Mouse (Mus musculus) neural tube, embryonic 15.5 days (tissue): ENCODE results near the gene Mip. TPM values are rescaled to one million over a fixed set of nuclear protein-coding genes. Genes with fewer than 3 reads are reported as not detected.
"Not testable (repeated sequence)": the region's sequence is repeated elsewhere in the genome, so short reads cannot be mapped to it uniquely, and the experiment has no call there.

Experiments used
- ATAC-seq: fragments of 200-750 bp; cut with Nextera tagmentation; 2 replicates; pipeline ENCODE4 v1.8.0; 2017; ENCODE audit warnings: mild to moderate bottlenecking, moderate TSS enrichment, moderate library complexity; ENCODE audit not compliant: low FRiP score
- H3K27ac ChIP-seq: fragments of 300-500 bp; sonication (generic); replicated peaks from 2 replicates; pipeline ENCODE4 v1.5.1; 2015; ENCODE audit warnings: mild to moderate bottlenecking, inconsistent platforms
- H3K27me3 ChIP-seq: fragments of 300-500 bp; sonication (generic); replicated peaks from 2 replicates; pipeline ENCODE4 v1.6.1; 2015; ENCODE audit warnings: inconsistent platforms
- H3K36me3 ChIP-seq: fragments of 300-500 bp; sonication (generic); 2 replicates; pipeline ENCODE4 v1.6.1; 2015; ENCODE audit warnings: inconsistent platforms
- H3K4me1 ChIP-seq: fragments of 300-500 bp; sonication (generic); 2 replicates; pipeline ENCODE4 v1.6.1; 2015; ENCODE audit warnings: inconsistent platforms
- H3K4me2 ChIP-seq: fragments of 300-500 bp; sonication (generic); 2 replicates; pipeline ENCODE4 v1.6.1; 2015; ENCODE audit warnings: inconsistent platforms, mild to moderate bottlenecking, moderate library complexity
- H3K4me3 ChIP-seq: fragments of 300-500 bp; sonication (generic); replicated peaks from 2 replicates; pipeline ENCODE4 v1.5.1; 2015; ENCODE audit warnings: mild to moderate bottlenecking, inconsistent platforms
- H3K9ac ChIP-seq: fragments of 300-500 bp; sonication (generic); replicated peaks from 2 replicates; pipeline ENCODE4 v1.6.1; 2015; ENCODE audit warnings: mild to moderate bottlenecking, inconsistent platforms
- H3K9me3 ChIP-seq: fragments of 300-500 bp; sonication (generic); replicated peaks from 2 replicates; pipeline ENCODE4 v1.6.1; 2016; ENCODE audit warnings: inconsistent platforms
- WGBS: fragments of 180-500 bp; shearing (Covaris S2); methylation state at CpG from one replicate; pipeline ENCODE4 v1.1.7; 2015; ENCODE audit warnings: mixed read lengths; 5-methylcytosine and 5-hydroxymethylcytosine counted together
- polyA plus RNA-seq: library from polyadenylated mRNA; unstranded; fragments of >200 nt; fragmentation: Nextera tagmentation; extraction: Ambion mirVana; gene quantifications from 2 replicates; pipeline ENCODE4 v1.2.1, GENCODE M21; 2015

The Mip gene
- polyA plus RNA-seq, 1 experiment from 2014 or later, result not detected

- H3K4me2 ChIP-seq, result no peak overlapping the region
- 73% methylated on average over 2 of the region's 2 CpGs for WGBS
- ATAC-seq, result no peak
Measured at GRCm38 (mm10) chr10:128271883-128272282, 46.2 kb downstream of the Mip start.

GRCm38 (mm10) chr10:128272819-128273439 lies 47.3 kb downstream of the Mip start:
- not testable (repeated sequence) for H3K4me1 ChIP-seq, H3K27ac ChIP-seq, H3K4me3 ChIP-seq, H3K9me3 ChIP-seq, H3K9ac ChIP-seq, H3K4me2 ChIP-seq, ATAC-seq, H3K27me3 ChIP-seq
- H3K36me3 ChIP-seq, result peaks cover 14% of the 10 kb centered on the region
- 88% methylated on average over 6 of the region's 7 CpGs for WGBS

More at GRCm38 (mm10) chr10:128271883-128272282, 46.2 kb downstream of the Mip start:
- Histone ChIP-seq H3K9ac (no peak overlapping the region), H3K36me3 (peaks cover 7% of the 10 kb centered on the region), H3K4me1 (peaks cover 7% of the 10 kb centered on the region; the same call in 1 of the 2 replicates), H3K27ac (no peak overlapping the region), H3K27me3 (no peaks in the 10 kb centered on the region), H3K4me3 (no peak overlapping the region), H3K9me3 (no peaks in the 10 kb centered on the region)

GRCm38 (mm10) chr10:128275374-128275773 lies 49.7 kb downstream of the Mip start:
- H3K9ac ChIP-seq, H3K4me1 ChIP-seq, H3K4me3 ChIP-seq, H3K27ac ChIP-seq, H3K4me2 ChIP-seq, H3K9me3 ChIP-seq, H3K27me3 ChIP-seq, ATAC-seq: not testable (repeated sequence)
- 96% methylated on average over 1 of the region's 1 CpGs for WGBS
- H3K36me3 ChIP-seq, result peaks cover 32% of the 10 kb centered on the region

GRCm38 (mm10) chr10:128278158-128278557 lies 52.5 kb downstream of the Mip start:
- H3K4me1 ChIP-seq, result no peaks in the 10 kb centered on the region
- WGBS, result 70% methylated on average over 6 of the region's 6 CpGs
- H3K27ac ChIP-seq, result no peak overlapping the region
- no peak overlapping the region for H3K4me3 ChIP-seq
- no peak overlapping the region for H3K4me2 ChIP-seq
- H3K27me3 ChIP-seq, result no peaks in the 10 kb centered on the region
- H3K36me3 ChIP-seq, result peaks cover 53% of the 10 kb centered on the region
- no peak overlapping the region for H3K9ac ChIP-seq
- ATAC-seq, result no peak
- no peaks in the 10 kb centered on the region for H3K9me3 ChIP-seq

- Histone ChIP-seq H3K9me3 (no peaks in the 10 kb centered on the region), H3K4me3 (no peak overlapping the region), H3K36me3 (peaks cover 76% of the 10 kb centered on the region), H3K4me2 (no peak overlapping the region), H3K27me3 (no peaks in the 10 kb centered on the region), H3K9ac (no peak overlapping the region), H3K27ac (no peak overlapping the region), H3K4me1 (no peaks in the 10 kb centered on the region)
- WGBS, result 93% methylated on average over 6 of the region's 6 CpGs
- no peak for ATAC-seq
Measured at GRCm38 (mm10) chr10:128280943-128281342, 55.3 kb downstream of the Mip start.

Other genes with a start within 250 kb of the Mip start
- not detected in 2 replicates for gene Hsd17b6, start 218.2 kb upstream of the Mip start, polyA plus RNA-seq
- gene Prim1, start 210.7 kb upstream of the Mip start, polyA plus RNA-seq, result 33.7 and 45.5 TPM in 2 replicates
- 484 and 547 TPM in 2 replicates for gene Naca, start 190.3 kb upstream of the Mip start, polyA plus RNA-seq
- 394 and 409 TPM in 2 replicates for gene Ptges3, start 166.9 kb upstream of the Mip start, polyA plus RNA-seq
- 2,338 and 2,396 TPM in 2 replicates for gene Atp5b, start 142.6 kb upstream of the Mip start, polyA plus RNA-seq
- gene Baz2a, start 134.3 kb upstream of the Mip start, polyA plus RNA-seq, result 7.4 and 8.9 TPM in 2 replicates
- 6.5 and 12.7 TPM in 2 replicates for gene Rbms2, start 45.5 kb upstream of the Mip start, polyA plus RNA-seq
- 2.4 and 2.8 TPM in 2 replicates for gene Gls2, start 31.4 kb upstream of the Mip start, polyA plus RNA-seq
- 25.5 and 25.9 TPM in 2 replicates for gene Spryd4, start 14.0 kb upstream of the Mip start, polyA plus RNA-seq
- gene Timeless, start 6.2 kb downstream of the Mip start, polyA plus RNA-seq, result 20.0 and 25.1 TPM in 2 replicates
- gene Apon, start 28.3 kb downstream of the Mip start, polyA plus RNA-seq, result not detected in 2 replicates
- gene Apof, start 42.8 kb downstream of the Mip start, polyA plus RNA-seq, result 0.19 TPM in 1 of 2 replicates, not detected in the other
- 18.9 and 24.5 TPM in 2 replicates for gene Stat2, start 44.7 kb downstream of the Mip start, polyA plus RNA-seq
- gene Il23a, start 72.9 kb downstream of the Mip start, polyA plus RNA-seq, result 0.32 and 0.37 TPM in 2 replicates
- gene Pan2, start 77.5 kb downstream of the Mip start, polyA plus RNA-seq, result 17.4 and 20.7 TPM in 2 replicates
- gene Cnpy2, start 96.6 kb downstream of the Mip start, polyA plus RNA-seq, result 201 and 221 TPM in 2 replicates
- 268 and 273 TPM in 2 replicates for gene Cs, start 111.9 kb downstream of the Mip start, polyA plus RNA-seq
- gene Coq10a, start 143.2 kb downstream of the Mip start, polyA plus RNA-seq, result 34.6 and 40.8 TPM in 2 replicates
- 11.2 and 13.1 TPM in 2 replicates for gene Ankrd52, start 151.3 kb downstream of the Mip start, polyA plus RNA-seq
- 0.68 and 4.4 TPM in 2 replicates for gene Slc39a5, start 175.4 kb downstream of the Mip start, polyA plus RNA-seq
- gene Nabp2, start 185.7 kb downstream of the Mip start, polyA plus RNA-seq, result 128 and 133 TPM in 2 replicates
- 78.3 and 80.5 TPM in 2 replicates for gene Rnf41, start 185.8 kb downstream of the Mip start, polyA plus RNA-seq
- gene Smarcc2, start 233.4 kb downstream of the Mip start, polyA plus RNA-seq, result 138 and 149 TPM in 2 replicates